Mouse (Mus musculus) urinary bladder, postnatal 25 days (tissue): ENCODE measurements around the gene Gm14403.
"Not testable (repeated sequence)": the region's sequence is repeated elsewhere in the genome, so short reads cannot be mapped to it uniquely, and the experiment has no call there.

Experiments used
- DNase-seq: peaks from one replicate; pipeline ENCODE4 v3.0.0; 2022; ENCODE audit warnings: low spot score

The Gm14403 gene

DNA sequence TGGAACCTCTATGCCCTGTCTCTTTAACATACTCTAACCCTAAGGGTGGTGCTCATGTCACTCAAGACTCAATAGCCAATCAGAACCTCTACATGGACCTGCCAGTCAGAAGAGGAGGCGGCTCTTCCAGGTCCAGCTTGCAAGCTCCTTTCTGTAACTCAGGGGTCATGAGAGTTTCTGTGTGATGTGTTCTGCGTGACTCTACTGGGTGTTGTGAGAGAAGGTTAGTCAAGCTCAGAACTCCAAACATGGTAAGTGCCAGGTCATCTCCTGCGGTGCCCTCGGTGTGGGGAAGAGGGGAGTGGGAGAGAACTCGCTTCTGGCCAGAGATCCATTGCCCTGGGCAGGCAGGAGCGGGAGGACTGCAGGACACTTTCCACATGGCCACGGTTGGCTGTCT is at the start of gene Gm14403:
Gene Gm14403 (plus strand): TSS at position 149 of the 400 bp plus-strand sequence.
- not testable (repeated sequence) for DNase-seq

DNA sequence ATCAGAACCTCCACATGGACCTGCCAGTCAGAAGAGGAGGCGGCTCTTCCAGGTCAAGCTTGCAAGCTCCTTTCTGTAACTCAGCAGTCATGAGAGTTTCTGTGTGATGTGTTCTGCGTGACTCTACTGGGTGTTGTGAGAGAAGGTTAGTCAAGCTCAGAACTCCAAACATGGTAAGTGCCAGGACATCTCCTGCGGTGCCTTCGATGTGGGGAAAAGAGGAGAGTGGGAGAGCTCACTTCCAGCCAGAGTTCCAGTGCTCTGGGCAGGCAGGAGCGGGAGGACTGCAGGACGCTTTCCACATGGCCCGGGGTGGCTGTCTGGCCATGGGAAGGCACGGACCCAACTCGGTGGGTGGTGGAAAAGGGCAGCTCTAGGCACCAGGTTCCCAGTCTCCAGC is 33.3 kb upstream of the Gm14403 start, which contains the start of gene Zfp970:
Gene Zfp970 (plus strand): TSS at position 58 of the 400 bp plus-strand sequence.
- not testable (repeated sequence) for DNase-seq

DNA sequence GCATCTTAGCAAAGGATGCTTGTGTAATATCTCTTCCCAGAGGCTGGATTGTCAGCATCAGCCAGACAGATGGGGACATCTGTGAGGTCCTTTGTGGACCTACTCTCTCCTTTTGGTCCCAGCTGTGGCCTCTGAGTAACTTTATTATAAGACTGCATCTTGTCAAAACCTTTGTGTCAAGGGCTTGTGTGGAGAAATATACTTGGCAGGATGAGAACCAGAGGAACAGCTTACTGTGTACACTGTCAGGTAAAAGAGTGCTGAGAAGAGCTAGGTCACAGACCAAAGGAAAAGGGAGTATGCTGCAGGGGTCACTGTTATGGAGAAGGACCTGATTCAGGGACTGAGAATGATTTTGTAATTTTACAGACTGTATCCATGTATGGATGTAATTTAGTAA is 29.8 kb upstream of the Gm14403 start:
- DNase-seq, result not testable (repeated sequence)

DNA sequence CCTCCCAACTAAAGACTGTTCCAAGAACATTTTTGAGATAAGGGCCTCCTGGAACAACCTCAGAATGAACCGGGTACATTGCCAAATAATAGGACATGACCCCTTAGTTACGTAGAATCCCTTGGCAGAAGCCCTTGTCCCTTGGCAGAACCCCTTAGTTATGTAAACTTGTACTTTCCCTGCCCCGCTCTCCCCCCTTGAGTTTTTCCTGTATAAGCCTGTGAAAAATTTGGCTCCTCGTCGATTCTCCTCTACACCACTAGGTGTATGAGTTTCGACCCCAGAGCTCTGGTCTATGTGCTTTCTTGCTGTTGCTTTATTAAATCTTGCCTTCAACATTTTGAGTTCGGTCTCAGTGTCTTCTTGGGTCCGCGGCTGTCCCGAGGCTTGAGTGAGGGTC is 25.8 kb upstream of the Gm14403 start:
- not testable (repeated sequence) for DNase-seq

DNA sequence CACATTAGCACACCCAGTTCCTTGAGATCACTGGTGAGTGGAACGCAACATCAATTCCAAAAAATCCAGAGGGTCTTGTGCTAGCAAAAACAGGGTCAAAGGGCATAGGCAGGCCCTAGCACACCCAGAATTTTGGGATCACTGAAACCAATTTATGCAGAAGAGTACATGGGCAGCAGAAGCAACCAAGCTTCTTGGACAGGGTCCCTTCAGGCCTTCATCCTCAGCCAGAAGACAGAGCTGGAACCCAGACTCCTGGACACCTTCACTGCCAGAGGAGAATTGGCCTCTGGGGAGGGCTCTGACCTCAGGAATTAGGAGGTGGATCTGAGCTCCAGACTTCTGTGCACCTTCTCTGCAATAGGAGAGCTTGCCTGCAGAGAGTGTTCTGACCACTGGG is 16.0 kb upstream of the Gm14403 start:
- DNase-seq, result not testable (repeated sequence)

DNA sequence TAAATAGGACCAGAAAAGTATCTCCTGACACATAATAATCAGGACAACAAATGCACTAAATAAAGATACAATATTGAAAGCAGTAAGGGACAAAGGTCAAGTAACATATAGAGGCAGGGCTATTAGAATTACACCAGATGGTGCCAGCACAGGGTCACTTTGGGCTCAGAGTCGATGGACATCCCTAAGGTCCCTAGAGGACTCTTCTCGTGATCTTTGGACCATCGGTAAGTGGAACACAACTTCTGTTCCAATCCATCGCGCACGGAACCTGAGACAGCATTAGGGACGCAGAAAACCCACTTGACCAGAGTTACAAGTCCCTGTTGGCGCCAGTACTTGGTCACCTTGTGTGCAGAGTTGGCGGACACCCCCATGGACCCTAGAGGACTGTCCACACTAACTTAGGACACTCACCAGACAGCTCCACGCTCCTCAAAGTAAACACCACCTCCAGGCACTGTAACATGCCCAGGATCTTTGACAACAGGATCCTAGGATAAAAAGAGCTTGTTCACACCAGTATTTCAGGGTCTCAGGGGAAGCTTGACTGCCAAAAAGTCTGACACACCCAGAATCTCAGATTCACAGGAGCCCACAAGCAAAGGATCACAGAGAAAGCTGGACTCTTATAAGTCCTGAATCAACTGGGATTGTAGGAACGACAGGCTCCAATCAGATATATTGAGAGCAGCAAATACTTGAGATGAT is 14.6 kb upstream of the Gm14403 start:
- DNase-seq, result not testable (repeated sequence)

DNA sequence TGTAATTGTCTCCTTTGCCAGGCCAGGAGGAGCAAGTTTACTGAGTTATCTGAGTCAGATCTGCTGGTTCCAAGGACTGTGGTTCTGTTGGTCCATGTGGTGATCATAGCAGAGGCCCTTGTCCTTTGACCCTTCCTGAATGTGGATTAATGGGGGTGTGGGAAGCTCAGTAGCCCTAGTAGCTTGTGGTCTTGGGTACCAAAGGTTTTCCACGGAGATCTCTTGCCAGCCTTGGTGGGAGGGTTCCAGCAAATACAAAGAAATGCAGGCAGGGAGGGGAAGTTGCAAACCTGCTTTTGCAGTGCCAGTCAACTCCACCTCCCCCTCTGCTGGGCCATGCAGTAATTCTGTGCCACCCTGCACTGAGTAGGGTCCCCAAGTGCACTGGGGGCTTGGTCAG is 1.2 kb downstream of the Gm14403 start:
- not testable (repeated sequence) for DNase-seq

DNA sequence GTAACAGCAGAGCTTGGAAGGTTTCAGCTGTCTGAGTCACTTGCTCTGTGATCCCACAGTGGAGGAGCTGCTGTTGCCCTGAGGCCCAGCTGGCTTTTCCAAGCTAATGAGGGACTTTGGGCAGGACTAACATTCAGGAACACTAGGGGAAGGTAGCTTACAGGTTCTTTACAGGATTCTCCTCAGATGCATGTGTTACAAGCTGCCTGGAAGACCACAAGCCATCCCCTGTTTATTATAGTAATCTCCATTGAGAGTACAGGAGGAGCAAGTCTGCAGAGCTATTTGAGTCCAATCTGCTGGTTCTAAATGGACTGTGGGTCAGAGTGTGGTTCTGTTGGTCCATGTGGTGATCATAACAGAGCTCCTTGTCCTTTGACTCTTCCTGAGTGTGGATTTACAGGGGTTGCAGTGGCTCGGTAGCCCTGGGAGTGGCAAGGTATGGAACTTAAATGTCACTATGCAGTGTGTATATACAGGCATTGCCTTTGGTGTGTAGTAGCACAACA is 7.2 kb downstream of the Gm14403 start:
- not testable (repeated sequence) for DNase-seq

DNA sequence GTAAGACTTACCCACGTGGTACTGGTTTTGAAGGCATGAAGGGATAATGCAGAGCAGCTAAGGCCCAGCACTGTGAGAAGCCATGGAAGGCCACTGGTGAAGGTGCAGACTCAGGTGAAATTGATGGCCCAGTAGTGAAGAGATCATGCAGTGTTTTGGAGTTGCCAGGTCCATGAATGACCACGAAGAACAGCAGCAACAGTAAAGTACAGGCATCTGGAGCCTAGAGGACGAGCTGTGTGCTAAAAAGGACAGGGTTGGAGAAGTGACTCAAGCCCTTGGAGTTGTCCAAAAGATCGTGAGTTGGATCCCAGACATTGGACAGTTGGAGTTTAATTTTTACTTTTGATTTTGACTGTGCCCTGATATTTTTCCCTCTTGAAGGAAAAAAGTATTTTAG is 13.4 kb downstream of the Gm14403 start:
- DNase-seq, result not testable (repeated sequence)

DNA sequence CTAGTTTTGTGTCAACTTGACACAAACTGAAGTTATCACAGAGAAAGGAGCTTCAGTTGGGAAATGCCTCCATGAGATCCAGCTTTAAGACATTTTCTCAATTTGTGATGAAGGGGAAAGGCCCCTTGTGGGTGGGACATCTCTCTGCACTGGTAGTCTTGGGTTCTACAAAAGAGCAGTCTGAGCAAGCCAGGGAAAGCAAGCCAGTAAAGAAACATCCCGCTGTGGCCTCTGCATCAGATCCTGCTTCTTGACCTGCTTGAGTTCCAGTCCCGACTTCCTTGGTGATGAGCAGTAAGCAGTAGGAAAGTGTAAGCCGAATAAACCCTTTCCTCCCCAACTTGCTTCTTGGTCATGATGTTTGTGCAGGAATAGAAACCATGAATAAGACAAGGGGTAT is 14.0 kb downstream of the Gm14403 start:
- DNase-seq, result not testable (repeated sequence)

DNA sequence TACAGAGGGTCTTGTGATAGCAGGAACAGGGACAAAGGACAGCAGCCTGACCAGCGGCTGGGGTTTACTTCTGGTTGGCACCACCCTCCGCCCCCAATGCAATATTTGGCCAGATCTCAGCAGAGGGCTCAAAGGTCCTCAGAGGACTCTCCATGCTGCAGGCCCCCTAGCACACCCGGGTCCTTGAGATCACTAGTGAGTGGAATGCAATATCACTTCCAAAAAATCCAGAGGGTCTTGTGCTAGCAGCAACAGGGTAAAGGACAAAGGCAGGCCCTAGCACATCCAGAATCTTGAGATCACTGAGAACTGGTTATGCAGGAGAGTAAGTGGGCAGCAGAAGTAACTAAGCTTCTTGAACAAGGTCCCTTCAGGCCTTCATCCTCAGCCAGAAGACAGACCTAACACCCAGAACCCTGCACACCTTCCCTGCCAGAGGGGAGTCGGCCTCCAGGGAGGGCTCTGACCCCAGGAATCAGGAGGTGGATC is 16.0 kb downstream of the Gm14403 start:
- not testable (repeated sequence) for DNase-seq

DNA sequence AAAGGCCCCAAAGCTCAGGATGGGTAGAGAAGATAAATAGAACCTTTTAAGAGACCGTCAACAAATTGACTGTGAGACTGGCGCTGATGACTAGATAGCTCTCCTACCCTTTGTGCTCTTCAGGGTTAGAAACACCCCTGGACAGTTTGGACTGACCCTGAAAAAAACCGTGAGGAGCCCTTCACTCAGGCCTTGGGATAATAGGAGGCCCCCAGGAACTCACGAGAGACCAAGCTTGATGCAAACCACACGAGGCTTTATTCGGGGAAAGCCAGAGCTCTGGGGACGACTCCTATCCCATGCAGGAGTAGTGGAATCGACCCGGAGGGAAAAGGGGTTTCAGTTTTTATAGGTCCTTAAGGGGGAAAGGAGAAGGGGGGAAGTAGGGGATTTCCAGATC is 19.7 kb downstream of the Gm14403 start:
- not testable (repeated sequence) for DNase-seq

DNA sequence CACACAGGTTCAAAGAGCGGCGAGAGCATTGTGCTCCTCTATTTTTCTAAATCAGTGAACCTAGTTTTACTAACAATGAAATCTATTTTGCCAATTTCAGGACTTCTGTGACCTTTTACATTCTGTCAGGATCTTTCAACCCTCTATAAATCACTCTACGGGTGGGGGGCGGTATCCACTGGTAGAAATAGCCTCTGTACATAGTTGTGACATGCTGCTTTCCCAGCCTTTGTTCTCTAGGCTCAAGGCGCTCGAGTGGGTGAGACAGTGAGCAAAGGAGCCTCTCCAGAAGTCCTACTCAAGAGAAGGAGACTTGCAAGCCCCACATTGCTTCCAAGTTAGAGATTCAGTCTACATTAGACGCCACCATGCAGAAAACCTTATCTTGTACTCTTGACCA is 20.3 kb downstream of the Gm14403 start:
- DNase-seq, result not testable (repeated sequence)

DNA sequence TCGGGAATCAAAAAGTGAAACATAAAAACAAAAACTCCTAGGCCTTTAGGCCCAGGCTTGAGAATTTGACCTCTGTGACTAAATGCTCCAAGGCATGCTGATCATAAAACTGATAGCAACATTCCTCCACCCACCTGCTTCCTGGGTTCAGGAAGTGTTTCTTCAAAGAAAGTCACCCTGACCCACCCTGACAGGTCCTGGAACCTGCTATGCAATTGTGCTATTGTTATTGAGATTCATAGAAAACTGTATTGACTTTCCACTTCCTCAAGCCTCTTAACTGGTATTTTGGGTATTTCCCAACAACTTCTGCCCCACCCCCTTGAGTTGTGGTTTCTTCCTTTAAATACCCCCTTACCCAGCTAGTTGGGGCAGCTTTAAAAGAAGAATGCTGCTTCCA is 20.9 kb downstream of the Gm14403 start:
- not testable (repeated sequence) for DNase-seq

DNA sequence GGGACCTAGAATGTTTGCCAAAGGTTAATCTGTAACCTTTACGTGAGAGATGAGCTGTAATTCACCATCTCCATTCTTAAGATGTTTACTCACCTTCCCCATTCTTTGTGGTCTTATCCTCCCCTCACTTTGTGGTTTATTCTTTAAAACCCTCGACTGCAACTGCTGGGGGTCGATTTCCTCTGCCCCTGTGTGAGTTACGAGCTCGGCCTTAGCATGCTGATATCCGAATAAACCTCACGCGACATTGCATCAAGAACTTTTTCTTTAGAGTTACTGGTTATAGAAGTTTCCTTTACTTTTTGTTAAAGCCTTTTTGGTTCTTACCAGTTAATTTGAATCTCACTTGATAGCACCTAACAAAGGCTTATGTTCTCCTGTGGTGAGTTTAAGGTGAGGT is 22.0 kb downstream of the Gm14403 start:
- no peak for DNase-seq

DNA sequence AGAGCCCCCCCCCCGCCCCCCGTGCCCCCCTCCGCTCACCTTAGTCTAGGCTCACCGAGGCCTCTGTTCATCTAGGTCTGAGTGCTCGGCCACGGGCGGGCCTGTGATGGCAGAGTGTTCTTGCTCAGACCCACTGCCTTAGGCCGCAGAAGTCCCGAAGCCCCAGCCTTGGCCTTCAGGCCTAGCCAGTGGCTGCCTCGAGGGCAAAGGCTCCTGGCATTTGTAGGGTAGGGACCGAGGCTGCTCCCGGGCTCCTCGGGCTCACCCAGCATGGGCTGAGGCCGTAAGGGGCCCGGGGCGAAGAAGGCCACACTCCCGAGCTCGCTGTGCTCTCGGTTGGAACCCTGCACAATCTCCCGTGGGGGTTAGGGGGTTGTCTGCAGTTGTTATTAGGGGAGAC is 25.0 kb downstream of the Gm14403 start:
- no peak for DNase-seq

DNA sequence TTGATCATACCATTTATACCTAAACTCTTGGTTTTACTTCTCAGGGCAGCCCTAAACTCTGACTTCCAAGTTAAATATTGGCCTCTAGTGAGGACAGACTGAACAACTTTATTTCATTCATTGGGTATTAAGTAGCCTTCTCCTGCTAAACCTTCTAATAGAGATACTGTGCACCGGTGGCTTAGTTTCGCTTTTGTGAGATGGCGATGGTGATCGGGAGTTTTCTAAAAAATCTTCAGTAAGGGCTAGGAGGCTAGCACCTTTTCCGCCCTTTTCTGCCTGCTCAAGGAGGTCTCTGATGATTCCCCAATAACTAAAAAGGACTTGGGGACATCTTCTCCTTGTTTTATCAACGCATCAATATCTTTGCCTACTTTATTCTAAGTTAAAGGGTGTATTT is 25.7 kb downstream of the Gm14403 start:
- DNase-seq, result not testable (repeated sequence)

DNA sequence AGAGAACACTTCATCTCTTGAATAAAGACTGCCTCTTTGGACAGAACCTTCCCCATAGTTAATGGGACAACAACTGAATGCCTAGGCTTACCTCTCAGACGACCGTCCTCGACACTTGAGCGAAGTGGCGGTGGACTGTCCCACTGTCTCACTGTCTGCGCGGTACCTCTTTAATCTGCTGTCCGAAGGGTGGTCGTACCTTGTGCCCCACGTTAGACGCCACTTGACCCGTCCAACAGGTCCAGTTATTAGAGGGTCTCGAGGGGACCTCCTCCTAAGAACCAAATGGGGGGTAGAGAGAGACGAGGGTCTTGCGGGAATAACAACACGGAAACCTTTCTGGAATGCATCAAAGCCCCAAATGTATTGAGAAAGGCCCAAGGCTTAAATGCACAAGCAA is 26.2 kb downstream of the Gm14403 start:
- DNase-seq, result not testable (repeated sequence)

DNA sequence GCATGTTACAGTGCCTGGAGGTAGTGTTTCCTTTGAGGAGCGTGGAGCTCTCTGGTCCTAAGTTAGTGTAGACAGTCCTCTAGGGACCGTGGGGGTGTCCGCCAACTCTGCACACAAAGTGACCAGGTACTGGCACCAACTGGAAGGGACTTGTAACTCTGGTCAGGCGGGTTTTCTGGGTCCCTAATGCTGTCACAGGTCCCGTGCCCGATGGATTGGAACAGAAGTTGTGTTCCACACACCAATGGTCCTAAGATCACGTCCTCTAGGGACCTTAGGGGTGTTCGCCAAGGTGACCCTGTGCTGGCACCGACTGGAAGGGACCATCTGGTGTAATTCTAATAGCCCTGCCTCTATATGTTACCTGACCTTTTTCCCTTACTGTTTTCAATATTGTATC is 37.9 kb downstream of the Gm14403 start:
- DNase-seq, result no peak

DNA sequence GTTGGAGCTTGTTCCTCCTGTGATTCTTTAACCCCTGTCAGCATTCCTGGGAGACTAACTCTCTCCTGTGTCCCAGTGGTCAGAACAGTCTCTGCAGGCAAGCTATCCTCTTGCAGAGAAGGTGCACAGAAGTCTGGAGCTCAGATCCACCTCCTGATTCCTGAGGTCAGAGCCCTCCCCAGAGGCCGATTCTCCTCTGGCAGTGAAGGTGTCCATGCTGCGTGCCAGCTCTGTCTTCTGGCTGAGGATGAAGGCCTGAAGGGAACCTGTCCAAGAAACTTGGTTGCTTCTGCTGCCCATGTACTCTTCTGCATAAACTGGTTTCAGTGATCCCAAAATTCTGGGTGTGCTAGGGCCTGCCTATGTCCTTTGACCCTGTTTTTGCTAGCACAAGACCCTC is 39.1 kb downstream of the Gm14403 start:
- not testable (repeated sequence) for DNase-seq

DNA sequence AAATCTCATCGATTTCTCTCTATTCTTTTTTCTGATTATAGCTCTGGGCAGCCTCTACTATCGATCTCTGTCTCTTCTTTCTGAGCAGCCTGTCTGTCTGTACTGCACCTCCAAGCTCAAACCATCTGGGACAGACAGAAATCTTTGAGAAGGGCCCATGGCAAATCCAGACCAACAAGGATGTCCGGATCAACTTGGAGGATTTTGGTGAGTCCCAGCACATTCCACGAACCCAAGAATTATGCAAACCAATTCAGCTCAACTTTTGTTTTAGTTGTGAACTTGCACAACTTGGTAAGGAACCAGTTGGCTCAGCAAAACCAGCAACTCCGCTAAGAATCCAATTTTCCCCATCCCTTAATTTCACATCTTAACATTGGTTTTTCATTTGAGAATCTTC is 39.7 kb downstream of the Gm14403 start:
- DNase-seq, result not testable (repeated sequence)

DNA sequence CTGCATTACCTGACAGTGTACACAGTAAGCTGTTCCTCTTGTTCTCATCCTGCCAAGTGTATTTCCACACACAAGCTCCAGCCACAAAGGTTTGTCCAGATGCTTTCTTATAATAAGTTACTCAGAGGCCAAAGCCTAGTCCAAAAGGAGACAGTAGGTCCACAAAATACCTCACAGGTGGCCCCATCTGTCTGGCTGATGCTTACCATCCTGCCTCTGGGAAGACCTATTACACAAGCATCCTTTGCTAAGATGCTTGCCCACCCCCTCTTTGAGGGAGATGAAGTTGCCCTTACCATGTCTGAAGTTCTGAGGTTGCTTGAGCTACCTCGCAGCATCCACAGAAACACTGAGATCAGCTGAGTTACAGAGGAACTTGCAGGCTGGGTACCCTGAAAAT is 57.2 kb downstream of the Gm14403 start:
- DNase-seq, result not testable (repeated sequence)
